Mouse (Mus musculus): Measurements from ENCODE around the gene Rit1. TPM values are rescaled to one million over a fixed set of nuclear protein-coding genes. Genes with fewer than 3 reads are reported as not detected.
"Not testable (repeated sequence)": the region's sequence is repeated elsewhere in the genome, so short reads cannot be mapped to it uniquely, and the experiment has no call there.

Gene Rit1
- polyA plus RNA-seq, 2 experiments from 2014 or later, result 28.1 to 36.1 TPM

DNA sequence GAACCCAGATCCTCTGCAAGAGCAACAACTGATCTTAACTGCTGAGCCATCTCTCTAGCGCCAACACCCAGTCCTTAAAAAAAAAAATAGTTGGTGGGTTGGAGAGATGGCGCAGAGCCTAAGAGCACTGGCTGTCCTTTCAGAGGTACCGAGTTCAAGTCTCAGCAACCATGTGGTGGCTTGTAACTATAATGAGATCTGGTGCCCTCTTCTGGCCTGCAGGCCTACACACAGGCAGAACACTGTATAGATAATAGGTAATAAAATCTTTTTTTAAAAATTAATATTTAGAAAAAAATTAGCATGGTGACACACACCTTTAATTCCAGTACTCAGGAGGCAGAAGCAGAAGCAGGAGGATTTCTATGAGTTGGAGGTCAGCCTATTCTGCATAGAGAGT, 23.5 kb downstream of the Rit1 start:
- no peak for ATAC-seq

DNA sequence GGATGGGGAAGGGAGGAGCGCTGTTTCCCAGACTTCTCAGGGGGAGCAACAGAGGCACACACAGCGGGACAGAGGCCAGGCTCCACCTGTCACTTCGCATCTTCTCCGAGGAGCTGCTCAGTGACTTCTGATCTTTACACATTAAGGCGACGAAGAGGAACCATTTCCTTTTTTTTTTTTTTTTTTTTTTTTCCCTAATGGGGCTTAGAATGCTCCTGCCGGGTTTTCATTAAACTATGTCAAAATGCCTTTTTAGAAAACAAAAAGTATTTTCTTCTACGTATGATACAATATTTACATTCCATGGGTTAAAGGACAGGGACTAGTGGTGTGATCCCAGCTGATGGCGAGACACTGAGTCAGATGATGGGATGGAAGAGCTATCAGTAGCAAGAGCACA, 28.9 kb downstream of the Rit1 start:
- ATAC-seq, result no peak

DNA sequence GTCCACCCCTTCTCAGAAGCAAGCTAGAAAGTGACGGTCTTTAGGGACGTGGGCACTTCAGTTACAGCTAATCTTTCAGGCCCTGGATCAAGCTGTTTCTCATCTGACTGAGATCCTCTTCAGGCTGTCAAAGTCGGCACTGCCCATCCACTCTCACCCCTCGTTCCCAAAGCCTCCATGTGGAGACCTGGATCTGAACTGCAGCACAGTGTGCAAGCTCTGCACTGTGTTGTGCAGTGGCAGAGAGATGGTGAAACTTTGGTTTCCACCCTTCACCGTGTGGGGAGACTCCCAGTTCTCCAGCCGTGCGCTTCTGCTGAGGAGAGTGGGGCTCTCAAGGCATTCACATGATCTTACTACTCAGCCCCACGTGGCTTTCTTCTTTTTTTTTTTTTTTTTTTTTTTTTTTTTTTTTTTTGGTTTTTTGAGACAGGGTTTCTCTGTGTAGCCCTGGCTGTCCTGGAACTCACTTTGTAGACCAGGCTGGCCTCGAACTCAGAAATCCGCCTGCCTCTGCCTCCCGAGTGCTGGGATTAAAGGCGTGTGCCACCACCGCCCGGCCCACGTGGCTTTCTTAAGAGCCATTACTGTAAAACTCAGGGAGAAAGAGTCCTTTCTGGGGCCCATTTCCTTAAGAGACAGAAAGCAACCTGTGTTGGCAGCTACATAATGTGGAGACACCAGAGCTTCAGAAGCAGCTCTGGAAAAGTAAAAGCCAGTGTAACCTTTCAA, 29.7 kb downstream of the Rit1 start:
- ATAC-seq, result no peak

DNA sequence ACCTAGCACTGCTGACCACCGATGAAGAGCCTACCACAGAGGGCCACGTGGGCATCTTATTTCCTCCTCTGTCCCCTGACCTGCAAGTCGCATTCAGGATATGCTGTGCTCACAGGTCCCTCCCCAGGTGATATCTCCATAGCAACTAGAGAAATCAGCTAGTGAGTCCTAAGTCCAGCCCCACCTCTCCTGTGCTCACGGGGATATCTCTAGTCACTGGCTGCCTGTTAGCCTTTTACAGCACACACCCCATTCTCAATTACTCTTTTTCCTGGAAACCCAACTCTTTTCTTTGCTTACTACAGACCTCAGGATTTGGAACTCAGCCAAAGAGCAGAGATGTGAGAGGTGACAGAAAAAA, 30.2 kb downstream of the Rit1 start:
- ATAC-seq, result no peak

DNA sequence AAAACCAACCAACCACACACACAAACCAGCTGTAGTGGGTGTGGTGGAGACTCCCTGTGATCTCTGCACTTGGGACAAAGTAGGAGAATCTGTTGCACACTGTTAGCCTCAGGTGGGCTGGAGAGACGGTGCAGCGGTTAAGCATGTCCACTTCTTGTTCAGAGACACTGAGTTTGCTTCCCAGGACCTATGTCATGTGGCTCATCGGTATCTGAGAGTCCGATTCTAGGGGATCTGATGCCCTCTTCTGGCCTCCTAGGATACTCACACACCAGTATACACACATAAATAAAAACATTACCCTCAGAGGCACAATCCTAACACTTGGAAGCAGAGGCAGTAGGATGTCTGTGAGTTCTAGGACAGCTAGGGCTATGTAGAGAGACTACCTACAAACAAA, 37.6 kb downstream of the Rit1 start:
- ATAC-seq, result no peak

DNA sequence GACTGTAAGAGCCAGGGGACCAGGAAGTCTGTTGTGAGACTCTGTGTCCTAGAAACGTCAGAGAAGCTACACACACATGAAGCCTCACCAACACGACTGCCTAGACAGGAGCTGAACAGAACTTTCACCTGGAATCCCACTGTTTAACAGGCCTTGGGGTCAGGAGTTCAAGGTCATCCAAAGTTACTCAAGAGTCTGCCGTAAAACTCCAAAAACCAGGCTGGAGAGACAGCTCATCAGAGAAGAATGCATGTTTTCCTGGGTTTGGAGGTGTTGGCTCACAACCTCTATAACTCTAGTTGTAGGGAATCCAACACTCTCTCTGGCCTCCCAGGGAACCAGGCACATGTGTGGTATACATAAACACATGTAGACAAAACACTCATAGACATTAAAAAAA, 38.9 kb downstream of the Rit1 start:
- ATAC-seq, result no peak

DNA sequence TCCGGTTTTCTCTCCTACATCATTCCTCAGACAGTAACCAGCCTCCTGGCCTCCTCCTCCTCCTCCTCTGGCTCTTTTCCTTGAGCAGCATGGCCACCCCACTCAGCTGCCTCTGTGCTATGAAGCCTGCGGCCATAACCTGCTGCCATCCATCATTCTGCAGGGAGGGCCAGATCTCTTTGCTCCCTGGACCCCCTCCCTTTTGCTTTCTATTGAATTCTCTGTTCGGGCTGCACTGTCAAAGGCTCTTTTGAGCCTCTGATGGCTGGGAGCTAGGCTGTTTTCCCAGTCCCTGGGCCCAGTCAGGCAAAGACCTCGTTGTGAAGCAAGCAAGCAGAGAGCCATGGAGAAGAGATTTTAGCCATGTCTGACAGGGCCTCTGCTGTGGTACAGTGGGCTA, 39.6 kb downstream of the Rit1 start:
- no peak for ATAC-seq

DNA sequence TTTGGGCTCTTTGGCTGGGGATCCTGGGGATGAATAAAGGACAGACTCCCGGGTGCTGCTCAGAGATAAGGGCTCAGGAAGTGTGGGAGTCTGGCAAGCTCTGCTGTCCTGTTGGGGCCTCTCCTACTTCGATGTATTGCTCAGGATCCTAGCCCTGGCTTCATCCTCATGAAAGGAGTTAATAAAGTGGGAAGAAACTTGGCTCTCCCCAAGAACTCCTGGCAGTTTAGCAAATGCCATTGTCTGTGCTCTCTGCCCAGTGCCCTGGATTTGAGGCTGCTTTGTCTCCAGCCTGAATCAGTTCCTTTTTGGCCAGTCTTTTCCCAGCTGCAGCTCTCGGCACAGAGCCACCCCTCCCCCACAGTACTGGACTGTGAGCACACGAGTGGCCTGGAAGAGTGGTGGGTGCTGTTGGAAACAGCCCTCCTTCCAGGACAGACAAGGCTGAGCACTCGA, 41.4 kb downstream of the Rit1 start:
- ATAC-seq, result no peak

DNA sequence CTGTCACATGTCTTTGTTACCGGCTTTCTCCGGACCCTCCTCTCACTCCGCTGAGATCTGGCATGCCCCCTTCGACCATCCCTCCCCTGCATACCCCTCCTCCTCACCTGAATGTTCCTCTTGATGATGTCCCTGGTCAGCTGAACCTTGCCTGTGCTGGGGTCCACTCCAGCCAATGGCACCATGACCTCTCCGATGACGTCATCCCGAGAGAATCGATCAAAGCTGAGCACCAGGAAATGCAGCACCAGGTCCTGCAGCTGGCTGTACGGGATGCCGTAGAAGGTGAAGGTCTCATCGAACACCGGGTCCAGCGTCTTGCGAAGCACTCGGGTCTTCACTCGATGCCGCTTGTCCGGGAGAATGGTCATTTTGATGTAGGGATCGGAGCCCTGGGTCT, 45.0 kb downstream of the Rit1 start:
- no peak for ATAC-seq

DNA sequence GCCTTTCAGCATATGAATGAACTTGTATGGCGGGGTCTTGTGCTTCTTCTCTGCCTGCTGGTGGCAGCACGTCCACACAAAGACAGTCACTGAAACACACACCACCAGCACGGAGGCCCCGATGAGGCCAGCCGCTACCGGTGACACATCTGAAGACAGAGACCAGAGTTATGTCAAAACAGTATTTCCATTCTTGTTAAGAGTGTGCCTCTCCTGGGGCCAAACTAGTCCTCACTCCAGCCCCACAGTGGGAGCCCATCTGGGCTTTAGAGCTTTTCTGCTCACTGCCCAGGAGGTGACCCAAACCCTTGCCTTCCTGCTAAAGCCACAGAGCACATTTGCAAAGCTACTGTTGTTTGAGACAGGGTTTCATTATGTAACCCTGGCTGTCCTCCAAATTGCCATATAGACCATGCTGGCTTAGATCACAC, 45.8 kb downstream of the Rit1 start:
- ATAC-seq, result no peak

DNA sequence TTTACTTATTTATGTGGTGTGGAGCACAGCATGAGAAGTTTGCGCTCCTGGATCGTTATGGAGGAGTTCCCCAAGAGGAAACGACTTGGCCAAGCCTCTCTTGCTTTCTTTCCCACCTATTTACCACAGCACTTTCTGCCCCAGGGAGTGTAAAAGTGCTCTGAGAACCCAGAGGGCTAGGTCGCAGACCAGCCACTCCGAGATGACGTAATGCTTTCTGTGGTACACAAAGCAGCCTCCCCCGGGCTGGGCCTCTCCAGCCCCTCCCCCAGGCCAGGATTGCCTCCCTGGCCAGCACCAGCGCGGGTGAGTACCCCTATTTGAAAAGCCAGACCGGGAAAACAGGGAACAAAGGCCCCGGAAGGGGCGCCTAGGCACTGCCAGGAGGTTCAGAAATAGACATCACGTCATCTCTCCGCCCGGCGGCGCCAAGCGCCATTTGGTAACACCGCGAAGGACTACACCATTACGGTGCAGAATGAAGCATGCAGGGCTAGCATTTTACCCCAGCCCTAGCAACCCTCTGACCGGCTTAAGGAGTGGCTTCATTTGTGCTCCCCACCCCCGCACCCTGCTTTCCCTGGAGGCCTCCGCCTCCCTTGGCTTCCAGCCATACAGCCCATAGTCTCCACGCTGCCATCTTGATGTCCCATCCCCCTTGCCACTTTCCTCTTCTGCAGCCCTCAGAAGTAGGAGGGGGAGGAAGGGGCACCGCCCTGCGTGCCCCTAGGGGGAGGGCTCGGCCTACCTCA, 54.7 kb downstream of the Rit1 start:
- peak; percentile 60 for ATAC-seq

DNA sequence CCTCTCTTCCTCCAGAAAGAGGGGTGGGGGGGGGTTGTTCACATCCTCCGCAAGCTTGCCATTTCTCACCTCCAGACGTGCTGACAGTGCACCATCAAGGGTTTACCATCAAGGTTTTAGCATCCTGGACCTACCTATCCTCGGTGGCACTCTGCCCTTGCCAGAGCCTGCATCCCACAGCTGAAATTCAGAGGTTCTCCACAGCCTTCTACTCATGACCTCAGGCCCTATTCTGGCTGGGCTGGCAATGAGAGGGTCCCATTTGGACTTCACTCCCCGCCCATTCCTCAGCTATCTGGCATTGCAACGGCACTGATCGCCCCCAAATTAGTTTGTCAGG, 55.3 kb downstream of the Rit1 start:
- ATAC-seq, result not testable (repeated sequence)

DNA sequence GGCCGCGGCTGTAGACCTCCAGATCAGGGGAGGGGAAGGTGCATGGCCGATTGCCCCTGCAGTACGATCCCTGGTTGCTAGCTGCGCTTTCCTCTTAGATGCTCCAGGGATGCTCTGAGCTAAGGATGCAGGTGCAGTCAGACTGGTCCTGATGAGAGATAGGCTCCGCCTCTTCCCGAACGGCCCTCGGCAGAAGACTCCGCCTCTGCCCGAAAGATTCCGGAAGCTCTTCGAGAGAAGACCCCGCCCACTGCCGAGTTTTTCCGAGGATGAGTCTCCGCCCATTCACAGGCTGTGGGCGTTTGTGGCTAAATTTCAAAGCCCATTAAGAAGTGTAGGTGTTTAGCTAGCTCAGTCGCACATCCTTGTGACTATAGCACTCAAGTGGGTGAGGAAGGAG, 55.8 kb downstream of the Rit1 start:
- peak; percentile 70 for ATAC-seq

DNA sequence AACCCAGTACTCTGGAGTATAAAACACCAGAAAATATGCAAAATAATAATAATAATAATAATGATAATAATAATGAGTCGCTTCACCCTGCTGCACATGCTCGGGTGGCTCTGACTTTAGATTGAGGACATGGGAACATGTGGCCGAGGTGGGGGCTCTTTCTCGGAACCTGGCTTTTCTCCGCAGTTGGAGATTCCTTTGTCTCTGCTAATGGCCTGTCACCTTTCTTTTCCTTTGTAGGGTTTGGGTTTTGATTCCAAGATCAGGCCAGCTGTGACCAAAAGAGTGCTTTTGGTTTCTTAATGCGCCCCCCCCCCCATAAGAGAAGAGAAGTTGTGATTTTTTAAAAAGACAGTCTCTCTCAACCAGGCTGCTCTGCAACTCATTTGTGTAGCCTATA, 56.5 kb downstream of the Rit1 start:
- not testable (repeated sequence) for ATAC-seq

DNA sequence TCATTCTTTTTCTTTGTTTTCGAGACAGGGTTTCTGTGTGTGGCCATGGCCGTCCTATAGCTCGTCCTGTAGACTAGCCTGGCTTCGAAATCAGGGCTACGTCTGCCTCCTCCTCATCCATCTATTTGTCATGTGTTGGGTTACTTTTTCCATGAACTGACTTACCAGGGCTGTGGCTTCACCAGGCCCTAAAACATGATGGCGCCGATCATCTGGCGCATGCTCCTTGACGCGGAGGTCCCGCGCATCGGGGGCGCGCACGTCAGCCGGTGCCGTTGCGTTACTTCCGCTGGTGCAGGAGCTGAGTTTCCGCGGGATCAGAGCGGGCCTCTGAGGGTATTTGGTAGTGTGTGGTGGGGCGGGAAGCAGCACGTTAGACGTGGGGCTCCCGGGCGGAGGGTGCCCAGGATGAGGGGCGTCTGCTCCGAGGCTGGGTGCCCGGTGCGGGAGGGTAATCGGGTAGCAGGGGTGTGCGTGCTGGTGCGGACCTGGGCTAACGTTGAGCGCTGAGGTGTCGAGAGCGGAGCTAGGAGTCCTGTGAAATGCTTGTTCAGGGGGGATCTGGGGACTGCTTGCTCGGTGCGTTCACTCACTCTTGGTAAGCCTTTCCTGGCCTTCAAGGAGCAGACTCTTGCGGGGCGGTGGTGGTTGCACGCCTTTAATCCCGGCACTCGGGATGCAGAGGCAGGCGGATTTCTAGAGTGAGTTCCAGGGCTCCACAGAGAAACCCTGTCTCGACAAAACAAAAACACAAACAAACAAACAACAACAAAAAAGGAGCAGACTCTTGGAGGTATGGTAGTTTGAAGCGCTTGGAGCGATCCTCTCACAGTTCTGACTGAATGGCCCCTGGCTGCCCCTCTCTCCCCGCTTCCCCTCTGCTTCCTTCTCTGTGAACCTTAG, 58.6 kb downstream of the Rit1 start, which contains the start of gene Syt11:
TSS of gene Syt11 (minus strand) at position 226 of the 903 bp plus-strand sequence.
- peak; percentile 63 for ATAC-seq

Other genes starting within 250 kb of the Rit1 start
- gene Lmna, start 206.9 kb upstream of the Rit1 start, polyA plus RNA-seq (2017; shearing (Covaris generic)), result 1 to 10 TPM; 5.0 to 5.1 TPM
- 1 to 10 TPM in 1 of 2 experiments, under 1 TPM in 1; 0.60 to 1.5 TPM for gene Mex3a, start 184.4 kb upstream of the Rit1 start, polyA plus RNA-seq (2017; shearing (Covaris generic))
- gene Rab25, start 168.5 kb upstream of the Rit1 start, polyA plus RNA-seq (2017; shearing (Covaris generic)), result not detected
- gene Lamtor2, start 163.8 kb upstream of the Rit1 start, polyA plus RNA-seq (2017; shearing (Covaris generic)), result 100 to 1,000 TPM; 197 to 234 TPM
- gene Ubqln4, start 163.1 kb upstream of the Rit1 start, polyA plus RNA-seq (2017; shearing (Covaris generic)), result 10 to 100 TPM; 11.9 to 12.0 TPM
- gene Ssr2, start 141.0 kb upstream of the Rit1 start, polyA plus RNA-seq (2017; shearing (Covaris generic)), result 100 to 1,000 TPM; 160 to 161 TPM
- 10 to 100 TPM; 36.5 to 48.6 TPM for gene Arhgef2, start 110.9 kb upstream of the Rit1 start, polyA plus RNA-seq (2017; shearing (Covaris generic))
- under 1 TPM in 1 of 2 experiments, not detected in 1; 0.26 TPM for gene Rxfp4, start 63.7 kb upstream of the Rit1 start, polyA plus RNA-seq (2017; shearing (Covaris generic))
- 10 to 100 TPM; 49.8 to 50.2 TPM for gene Khdc4, start 31.0 kb upstream of the Rit1 start, polyA plus RNA-seq (2017; shearing (Covaris generic))
- gene Syt11, start 58.3 kb downstream of the Rit1 start, polyA plus RNA-seq (2017; shearing (Covaris generic)), result 100 to 1,000 TPM in 1 of 2 experiments, 10 to 100 TPM in 1; 82.0 to 119 TPM
- 10 to 100 TPM; 17.0 to 19.3 TPM for gene Gon4l, start 118.4 kb downstream of the Rit1 start, polyA plus RNA-seq (2017; shearing (Covaris generic))
- 10 to 100 TPM; 21.0 to 36.5 TPM for gene Msto1, start 197.2 kb downstream of the Rit1 start, polyA plus RNA-seq (2017; shearing (Covaris generic))
- 10 to 100 TPM; 43.9 to 46.1 TPM for gene Ash1l, start 233.8 kb downstream of the Rit1 start, polyA plus RNA-seq (2017; shearing (Covaris generic))
- 100 to 1,000 TPM; 152 to 189 TPM for gene Dap3, start 234.3 kb downstream of the Rit1 start, polyA plus RNA-seq (2017; shearing (Covaris generic))